Mouse (Mus musculus) ovary, postnatal 10 days (tissue): ENCODE data around the gene Tmem59l.
A peak's percentile ranks its signal among the peaks of the same experiment; 100 is the strongest.

Experiments
- DNase-seq: peaks from one replicate; pipeline ENCODE4 v3.0.0; 2022; ENCODE audit warnings: low spot score

Tmem59l gene

DNA sequence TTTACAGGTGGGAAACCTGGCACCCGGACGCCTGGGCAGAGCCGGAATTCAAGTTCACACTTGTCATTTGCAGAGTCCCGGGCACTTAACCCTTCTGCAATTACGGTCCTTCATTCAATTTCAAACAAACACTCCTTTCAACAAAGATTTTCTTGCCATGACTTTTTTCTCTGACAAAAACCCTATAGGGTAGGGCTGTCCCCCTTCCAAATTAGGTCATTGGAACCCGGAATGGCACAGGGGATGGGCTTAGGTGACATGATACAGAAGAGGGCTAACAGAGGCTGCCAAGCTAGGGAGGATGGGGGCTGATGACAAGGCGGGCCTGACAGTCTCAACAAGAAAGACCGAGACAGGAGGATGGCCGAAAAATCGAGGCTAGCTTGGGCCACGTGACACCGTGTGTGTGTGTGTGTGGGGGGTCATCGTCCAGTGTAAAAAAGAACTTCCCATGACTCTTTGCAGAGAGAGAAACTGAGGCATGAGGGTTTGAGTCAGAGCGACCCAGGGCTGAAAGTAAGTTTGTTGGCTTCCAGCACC, 1.8 kb upstream of the Tmem59l start:
- no peak for DNase-seq

GRCm38 (mm10) chr8:70487993-70488796, 1.0 kb upstream of the Tmem59l start:
- no peak for DNase-seq

DNA sequence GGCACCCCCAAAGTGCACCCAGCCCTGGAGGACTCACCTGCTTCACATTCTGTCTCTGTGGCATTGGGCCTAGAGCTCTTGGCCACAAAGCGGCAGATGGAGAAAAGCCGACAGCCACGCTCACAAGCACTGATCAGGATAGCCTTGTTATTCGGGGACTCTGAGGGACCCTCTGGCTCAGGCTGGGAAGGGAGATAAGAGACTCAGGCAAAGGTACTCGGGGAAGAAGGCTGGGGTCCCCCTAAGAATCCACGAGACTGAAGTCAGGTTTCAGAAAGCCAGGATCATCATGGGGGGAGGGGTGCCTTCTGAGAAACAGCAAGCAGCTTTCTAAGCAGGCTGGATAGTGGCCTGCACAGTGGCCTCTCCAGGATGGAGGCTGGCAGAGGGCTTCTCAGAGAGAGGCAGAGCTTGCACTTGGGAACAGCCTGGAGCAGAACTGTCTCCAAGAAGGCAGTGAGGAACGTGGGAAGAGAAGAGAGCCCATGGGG, 922 bp downstream of the Tmem59l start:
- DNase-seq, result no peak

GRCm38 (mm10) chr8:70482943-70483342, 4.2 kb downstream of the Tmem59l start:
- DNase-seq, result no peak

- no peak for DNase-seq
These were observed 5.2 kb downstream of the Tmem59l start for GRCm38 (mm10) chr8:70481908-70482307.

DNA sequence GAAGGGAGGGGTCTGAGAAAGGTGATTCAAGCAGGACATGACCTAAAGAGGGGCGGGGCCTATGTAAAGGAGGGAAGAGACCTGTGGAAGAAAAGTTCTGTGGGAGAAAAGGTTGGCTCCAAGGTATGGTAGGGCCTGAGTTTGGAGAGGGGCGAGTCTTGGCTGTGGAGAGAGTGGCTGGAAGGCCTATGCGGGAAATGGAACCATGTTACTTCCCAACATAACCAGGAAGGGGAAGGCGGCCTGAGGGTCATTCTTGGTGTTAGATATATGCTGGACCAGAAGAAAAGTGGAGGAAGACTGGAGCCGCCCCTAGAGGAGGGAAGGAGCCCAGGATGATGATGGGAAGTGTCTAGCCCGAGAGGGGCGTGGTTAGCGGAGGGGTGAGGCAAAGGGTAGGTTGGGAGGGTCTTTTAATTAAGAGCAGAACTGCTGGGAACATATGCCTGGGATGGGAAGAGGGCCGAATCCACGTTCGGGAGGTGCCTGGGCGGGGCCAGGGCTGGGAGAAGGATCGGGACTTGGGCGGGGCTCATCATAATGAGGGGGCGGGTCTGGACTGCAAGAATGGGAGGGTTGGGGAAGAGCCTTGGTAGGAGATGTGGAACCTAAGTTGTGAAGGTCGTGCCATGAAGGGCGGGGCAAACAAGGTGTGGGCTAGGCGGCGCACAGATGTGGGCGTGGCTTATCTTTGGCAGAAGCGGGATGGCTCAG, 9.7 kb downstream of the Tmem59l start:
- no peak for DNase-seq

DNA sequence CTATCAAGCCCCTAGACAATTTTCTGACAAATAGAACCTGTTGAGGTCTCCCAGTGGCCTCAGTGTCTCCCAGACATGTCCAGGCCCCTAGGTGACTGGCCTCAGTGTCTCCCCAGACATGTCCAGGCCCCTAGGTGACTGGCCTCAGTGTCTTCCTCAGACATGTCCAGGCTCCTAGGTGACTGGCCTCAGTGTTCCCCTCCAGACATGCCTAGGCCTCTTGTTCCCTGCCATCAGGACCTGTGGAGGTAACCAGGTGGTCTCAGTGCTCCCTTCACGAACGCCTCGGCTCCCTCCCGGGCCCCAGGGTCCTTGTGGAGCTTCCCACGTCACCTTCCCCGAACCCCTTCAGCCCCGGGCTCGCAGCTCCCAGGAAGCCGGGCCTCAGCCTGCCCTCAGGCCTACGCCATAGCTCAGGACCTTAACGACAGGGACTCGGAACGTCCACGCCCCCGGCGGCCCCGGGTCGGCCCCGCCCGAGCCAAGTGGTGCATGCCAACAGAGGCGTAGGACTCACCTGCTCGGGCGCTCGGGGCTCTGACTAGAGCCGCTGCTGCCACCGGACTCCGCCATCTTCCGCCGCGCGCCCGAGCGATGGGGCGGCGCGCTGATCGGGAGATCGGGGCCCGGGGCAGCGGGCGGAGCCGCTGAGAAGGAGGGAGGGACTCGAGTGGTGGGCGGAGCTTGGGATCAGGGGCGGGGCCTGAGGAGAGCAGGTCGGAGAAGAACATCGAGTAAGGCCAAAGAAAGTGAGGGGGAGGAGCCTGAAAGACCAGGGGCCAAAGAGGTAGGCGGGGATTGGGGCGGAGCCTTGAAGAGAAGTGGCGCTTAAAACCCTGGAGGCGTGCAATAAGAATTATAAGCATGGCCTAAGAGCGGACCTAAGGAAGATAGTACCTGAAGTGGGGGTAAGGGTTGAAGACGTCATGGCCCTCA, 10.6 kb downstream of the Tmem59l start, which contains the start of gene Klhl26:
Gene Klhl26 (minus strand): TSS at position 636 of the 936 bp plus-strand sequence.
- peak; percentile 78 for DNase-seq

DNA sequence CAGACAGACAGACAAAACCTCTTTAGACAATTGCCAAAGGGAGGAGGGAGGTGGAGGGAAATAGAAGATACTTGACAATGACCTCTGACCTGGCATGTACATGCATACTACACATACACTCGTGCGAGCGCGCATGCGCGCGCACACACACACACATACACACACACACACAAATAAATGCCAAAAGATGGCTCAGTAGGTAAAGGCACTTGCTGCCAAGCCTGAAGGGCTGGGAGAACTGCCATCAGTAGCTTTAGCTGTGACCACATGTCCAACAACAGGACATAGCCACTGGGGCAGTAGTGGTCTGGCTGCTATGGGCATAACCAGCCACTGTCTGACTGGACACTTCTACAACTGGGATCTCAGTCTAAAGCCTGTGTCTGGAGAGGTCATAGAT, 15.3 kb downstream of the Tmem59l start:
- DNase-seq, result no peak

- DNase-seq, result no peak
These were observed 17.2 kb downstream of the Tmem59l start for GRCm38 (mm10) chr8:70469938-70470337.

- no peak for DNase-seq
These were observed 17.8 kb downstream of the Tmem59l start for GRCm38 (mm10) chr8:70469295-70469916.

DNA sequence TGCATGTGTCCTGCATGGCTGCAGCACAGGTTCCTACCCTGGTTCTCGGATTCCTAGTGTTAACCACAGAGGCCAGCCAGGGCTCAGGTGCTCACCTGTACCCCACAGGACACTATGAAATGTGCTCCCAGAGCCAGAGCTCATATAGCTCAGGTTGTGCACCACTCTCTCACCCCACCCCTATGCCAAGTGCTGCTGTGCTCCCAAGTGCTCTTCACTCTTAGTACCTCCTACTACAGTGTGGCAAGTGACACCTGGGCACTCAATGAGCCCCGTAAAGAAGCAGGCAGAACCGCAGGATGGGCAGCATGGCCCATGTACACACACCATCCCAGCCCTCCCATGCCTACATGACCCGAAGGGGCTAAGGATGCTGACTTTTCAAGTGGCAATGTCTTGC, 18.4 kb downstream of the Tmem59l start:
- no peak for DNase-seq

DNA sequence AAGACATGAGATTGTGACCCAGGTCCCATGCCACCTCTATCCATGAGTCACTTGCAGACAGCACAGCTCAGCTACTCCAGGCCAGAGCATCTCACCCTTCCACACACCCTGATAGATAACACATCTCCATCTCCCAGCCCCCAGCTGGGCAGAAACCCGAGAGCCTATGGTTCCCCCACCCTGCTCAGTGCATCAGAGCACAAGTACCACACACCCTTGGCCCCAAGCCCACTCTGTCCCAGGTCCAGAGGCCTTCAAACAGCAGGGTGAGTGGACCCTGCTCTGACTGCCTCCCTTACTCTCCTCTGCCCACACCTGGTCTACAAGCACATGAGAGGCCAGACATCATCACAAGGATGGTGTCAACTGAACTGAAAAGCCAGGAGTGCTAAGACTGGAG, 19.3 kb downstream of the Tmem59l start:
- DNase-seq, result no peak

- DNase-seq, result no peak
These were observed 19.9 kb downstream of the Tmem59l start for GRCm38 (mm10) chr8:70467229-70467725.

GRCm38 (mm10) chr8:70466771-70467170, 20.4 kb downstream of the Tmem59l start:
- no peak for DNase-seq

DNA sequence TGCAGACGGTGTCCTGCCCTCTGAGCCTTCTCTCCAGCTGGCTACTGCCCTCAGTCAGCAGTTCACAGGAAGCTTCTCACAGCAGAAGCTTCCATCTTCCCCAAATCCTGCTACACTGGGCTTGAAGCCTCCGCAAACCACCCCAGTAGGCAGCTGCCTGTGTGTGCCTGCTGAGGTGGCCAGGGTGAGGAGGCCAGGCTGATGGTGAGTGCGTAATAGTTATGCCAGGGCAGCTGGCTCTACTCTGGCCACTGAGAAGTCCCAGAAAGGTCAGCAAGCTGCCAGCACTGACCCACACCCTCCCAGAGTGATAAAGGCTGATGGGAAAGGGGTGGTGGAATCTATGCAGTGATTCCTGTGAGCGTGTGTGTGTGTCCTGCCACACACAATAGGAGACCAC, 20.9 kb downstream of the Tmem59l start:
- DNase-seq, result no peak

- no peak for DNase-seq
These were observed 21.5 kb downstream of the Tmem59l start for GRCm38 (mm10) chr8:70465701-70466100.

DNA sequence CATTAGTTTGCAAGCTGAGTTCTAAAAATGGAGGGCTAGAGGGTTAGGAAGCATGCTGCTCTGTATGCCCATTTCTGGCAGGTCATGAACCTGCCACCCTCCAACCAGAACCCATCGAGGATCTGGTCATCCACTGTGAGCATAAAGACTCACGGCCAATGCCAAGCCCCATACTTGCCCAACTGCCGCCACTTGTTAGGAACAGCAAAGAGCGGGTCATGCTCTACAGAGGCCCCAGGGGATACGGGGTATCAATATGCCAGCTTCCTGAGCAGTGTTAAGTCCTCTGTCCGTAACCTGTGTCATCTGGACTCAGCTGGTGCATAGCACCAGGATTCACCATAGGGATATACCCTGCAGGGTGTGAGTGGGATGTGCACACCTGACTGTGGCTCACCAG, 23.0 kb downstream of the Tmem59l start:
- no peak for DNase-seq

DNA sequence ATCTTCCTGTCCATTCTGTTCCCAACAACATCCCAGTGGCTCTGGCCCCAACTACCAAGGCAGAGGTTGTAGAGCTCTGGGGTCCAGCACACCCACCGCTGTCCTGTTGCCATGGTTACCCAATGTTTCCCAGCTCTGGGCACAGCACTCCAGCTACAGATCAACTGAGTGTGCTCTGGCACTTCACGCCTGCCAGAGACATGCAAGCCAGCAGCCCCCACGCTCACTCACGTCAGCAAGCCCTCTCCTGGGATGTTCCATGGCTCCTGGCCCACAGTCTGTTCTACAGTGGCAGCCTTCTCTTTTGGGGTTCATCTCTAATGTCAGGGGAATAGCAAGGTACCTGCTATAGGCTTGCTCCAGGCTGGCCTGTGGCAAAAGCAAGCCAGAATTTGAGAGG, 23.9 kb downstream of the Tmem59l start:
- DNase-seq, result no peak

DNA sequence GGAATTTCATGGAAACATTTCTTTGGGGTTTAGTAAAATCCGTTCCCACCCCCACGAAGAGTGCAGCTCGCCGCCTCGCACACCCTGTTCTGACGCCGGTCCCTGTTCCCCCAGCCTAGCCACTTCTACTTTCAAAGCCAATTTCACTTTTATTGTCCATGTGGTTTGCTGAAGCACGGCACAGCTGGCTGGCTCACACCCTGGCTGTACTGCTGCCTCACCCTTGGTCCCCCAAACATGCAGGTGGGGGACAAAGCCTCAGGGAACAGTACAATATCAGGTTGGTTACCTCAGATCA, 24.7 kb downstream of the Tmem59l start:
- DNase-seq, result no peak

DNA sequence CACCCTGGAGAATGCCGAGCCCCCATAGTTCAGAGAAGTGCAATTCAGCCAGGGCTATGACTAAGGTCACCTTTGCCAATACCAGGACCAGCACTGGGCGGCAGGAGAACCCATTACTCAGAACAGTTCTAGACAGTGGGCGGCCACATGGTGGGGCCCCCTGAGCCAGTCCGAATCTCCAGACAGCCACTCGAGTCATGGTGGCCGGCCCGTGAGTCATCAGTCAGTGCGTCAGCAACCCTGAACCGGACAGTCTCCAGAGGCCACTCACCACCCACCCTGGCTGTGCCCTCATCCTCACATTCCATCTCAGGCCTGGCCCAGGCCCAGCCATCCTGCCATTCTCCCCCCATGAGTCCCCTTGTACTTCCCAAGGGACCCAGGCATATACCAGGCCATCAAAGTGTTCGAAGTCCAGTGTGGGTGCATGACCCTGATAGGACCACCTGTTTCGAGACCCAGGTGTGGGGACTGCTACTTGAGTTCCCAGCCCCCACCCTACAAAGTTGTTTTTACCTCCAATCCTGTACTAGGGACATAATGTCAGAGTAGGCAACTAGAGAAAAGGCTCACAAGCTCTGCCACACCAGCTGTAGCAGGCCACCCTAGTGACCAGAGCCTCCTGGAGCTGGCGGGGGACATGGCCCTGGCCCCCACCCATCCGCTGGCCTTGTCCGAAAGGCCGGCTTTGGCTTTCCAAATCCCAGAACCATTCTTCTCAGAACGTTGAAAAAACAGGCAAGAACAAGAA, 25.2 kb downstream of the Tmem59l start:
- DNase-seq, result no peak

DNA sequence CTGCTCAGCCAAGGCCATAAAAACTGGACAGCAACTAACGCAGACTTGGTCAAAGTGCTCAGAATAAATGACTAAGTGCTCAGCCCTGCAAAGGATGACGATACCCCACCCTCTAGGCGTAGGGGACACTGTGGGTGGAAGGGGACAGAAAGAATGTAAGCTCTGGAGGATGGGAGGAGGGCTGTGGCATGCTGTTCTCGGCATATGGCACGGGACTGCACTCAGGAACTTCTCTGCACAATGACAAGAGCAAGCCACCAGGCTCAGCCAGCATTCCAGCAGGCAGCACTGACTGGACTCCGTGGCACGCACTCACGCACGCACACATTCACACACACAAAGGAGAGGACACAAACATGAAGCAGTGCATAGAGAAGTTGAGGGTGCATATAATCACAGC, 26.6 kb downstream of the Tmem59l start:
- no peak for DNase-seq
